Mouse (Mus musculus) T-helper 2 cell (primary cell): Measurements from ENCODE around the gene Cabp4.
"Not testable (repeated sequence)": the region's sequence is repeated elsewhere in the genome, so short reads cannot be mapped to it uniquely, and the experiment has no call there.

Source experiments
- in situ Hi-C: fragments of 300-600 bp; cut with MboI, MseI; formaldehyde crosslinking; loops from one replicate; pipeline ENCODE4 v1.15.1; 2025; ENCODE audit warnings: high pct_unique_total_duplicates

Gene Cabp4

DNA sequence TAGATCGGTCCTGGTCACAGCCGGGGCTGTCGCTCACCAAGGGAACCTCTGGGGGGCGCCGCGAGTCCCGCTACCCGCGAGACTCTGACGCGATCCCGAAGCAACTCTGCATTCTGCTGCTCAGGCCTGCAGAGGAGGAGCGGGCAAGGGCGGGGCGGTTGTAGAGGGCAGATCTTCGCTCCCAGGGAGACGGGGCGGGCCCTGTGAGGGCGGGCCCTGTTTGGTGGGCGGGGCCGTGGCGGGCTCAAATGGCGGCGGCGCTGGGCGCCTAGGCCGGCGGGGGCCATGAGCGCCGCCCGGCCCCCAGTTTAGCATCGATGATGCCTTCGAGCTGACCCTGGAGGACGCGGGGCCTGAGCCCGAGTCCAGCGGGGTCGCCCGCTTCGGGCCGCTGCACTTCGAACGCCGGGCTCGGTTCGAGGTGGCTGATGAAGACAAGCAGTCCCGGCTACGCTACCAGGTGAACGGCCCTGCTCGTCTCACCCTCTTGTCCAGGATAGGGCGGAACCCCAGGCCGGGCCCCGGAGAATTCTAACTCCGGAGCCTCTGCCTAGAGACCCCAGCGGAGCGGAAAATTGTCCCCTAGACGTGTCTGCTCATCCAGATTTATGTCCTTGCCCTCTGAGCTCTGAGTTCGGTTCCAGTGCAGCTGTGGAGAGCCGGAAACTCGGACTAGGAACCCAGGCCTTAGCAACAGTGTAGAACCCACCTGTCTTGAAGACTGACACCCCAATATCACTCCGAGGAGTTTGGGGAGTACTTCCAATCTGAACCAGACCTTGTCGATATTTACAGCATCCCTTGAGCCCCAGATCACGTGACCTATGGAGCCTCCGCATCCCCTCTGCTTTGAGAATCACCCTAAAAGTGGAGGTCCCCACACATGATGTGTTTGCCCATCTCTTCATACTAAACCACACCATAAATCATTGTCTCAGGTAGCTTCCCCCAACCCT is 17.8 kb downstream of the Cabp4 start, which contains the start of gene Aip:
TSS of gene Aip (minus strand) at position 118 of the 956 bp plus-strand sequence.
- in situ Hi-C loops = no loop called here

DNA sequence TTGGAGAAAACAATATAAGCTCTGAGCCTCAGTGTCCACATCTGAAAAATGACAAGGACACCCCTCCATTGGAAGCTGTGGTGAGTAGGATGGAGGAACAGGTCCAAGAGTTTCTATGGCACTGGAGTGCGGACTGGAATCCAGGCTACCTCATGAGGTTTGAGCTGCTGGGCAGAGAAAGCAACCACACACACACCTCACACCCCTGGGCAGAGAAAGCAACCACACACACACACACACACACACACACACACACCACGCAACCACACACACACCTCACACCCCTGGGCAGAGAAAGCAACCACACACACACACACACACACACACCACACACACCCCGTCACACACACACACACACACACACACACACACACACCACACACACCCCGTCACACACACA is 18.6 kb downstream of the Cabp4 start:
- in situ Hi-C loops = not testable (repeated sequence)

GRCm38 (mm10) chr19:4124432-4124831 is 19.4 kb downstream of the Cabp4 start:
- in situ Hi-C loops = no loop called here

DNA sequence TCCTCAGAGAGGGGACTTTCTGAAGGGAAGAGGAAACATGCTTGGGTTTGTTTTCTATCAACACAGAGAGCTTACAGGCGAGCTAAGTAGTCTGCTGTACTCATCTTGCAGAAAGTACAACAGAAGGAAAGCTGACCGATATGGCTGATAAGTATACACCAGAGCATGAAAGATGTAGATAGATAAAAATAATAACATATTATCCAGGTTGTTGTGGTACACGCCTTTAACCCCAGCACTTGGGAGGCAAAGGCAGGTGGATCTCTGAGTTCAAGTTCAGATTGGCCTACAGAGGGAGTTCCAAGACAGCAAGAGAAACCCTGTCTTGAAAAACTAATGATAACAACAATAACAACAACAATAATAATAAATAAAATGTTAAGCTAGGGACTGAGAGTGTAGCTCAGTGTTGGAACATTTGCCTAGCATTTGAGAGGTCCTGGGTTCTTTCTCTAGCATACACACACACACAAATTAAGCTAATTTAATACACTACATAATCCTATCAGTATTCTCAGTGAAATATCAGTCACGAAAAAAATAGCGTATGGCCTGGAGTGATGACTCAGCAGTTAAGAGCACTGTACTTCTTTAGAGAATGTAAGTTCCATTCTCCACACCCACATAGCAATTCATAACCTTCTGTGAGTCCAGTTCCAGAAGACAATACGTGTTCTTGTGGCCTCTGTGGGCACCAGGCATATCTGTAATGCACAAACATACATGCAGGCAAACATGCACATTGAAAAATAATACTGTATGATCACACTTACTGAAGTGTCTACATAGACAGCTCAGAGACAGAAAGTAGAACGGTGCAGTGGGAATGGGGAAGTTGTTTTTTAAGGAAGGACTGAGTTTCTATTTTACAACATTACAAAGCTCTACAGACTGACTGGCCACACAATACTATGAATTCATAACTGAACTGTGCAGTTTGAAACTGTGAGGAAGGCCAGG is 21.1 kb downstream of the Cabp4 start:
- in situ Hi-C loops = no loop called here

DNA sequence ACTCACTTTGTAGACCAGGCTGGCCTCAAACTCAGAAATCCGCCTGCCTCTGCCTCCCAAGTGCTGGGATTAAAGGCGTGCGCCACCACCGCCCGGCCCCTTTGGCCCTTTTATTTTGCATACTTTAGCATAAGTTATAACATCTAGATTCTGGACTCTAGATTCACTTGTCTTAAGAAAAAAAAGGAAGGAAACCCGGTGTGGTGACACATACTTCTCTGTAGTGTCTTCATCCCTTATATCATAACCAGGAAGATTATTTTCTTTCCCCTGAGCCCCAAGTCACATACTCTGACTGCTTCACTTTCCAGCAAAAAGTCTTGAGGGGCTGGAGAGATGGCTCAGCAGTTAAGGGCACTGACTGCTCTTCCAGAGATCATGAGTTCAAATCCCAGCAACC is 21.9 kb downstream of the Cabp4 start:
- in situ Hi-C loops = not testable (repeated sequence)

GRCm38 (mm10) chr19:4121097-4121805 is 22.6 kb downstream of the Cabp4 start:
- in situ Hi-C loops = no loop called here

- in situ Hi-C loops = no loop called here
Observed at GRCm38 (mm10) chr19:4120496-4120895, 23.3 kb downstream of the Cabp4 start.

DNA sequence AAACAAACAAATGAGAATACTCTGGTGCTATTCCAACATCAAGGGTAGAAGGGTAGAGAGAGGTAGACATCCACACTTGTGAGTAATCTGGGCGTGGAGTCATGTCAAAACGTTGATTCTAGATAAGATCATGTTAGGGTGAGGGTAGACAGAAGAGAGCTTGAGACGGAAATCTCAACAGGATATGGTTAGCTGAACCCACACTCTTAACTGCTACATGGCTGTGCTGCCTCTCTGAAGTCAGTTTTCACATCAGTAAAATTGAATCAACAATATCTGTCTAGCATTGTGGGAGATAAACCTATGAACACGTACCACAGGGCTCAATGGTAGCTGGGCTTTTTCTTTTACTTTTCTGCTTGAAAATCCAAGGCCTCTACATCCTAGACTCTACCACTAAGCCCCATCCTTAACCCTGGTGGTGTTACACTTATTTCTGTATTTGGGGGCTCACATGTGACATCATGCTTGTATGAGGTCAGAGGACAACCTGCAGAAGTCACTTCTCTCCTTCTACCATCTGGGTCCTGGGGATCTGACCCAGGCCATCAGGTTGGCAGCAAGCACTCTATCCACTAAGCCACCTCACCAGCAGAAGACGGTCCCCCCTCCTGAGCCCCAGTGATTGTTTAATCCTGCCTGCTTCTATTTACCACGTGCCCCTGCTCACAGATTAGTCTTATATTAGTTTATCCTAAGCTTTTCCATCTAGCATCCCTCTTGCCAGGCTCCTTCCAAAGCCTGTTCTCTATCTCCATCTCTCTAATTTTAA is 23.9 kb downstream of the Cabp4 start:
- in situ Hi-C loops = no loop called here

DNA sequence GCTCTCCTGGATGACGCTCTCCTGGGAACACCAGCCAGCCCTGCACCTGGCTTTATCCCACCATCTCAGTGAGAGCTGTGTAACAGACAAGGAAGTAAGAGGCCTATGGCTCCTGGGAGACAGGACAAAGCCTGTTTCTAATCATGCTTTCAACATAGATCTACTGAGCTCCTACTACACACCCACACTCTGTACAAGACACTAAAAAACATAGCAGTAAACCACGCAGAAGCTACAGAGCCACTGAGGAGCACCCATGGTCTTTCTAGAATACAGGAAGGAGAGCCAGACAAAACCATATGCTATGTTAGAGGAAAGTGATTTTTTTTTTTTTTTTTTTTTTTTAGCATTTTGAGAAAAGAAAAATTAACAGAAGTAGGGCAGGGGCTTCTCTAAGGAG is 25.5 kb downstream of the Cabp4 start:
- in situ Hi-C loops = no loop called here

DNA sequence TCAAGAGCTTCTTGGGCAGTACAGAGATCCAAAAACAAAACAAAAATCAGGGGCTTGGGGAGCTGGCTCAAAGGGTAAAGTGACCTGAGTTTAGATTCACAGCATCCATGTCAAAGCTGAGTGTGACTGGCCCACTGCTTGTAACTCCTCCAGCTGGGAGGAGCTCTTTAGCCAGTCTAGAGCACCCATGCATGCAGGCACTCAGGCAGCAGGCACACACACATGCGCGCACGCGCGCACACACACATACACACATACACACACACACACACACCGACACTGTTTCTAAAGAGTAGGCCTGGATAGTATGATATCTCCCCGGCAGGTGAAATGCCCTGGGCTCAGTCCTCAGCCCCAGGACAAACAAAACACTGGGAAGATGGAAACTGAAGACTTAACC is 26.8 kb downstream of the Cabp4 start:
- in situ Hi-C loops = no loop called here

DNA sequence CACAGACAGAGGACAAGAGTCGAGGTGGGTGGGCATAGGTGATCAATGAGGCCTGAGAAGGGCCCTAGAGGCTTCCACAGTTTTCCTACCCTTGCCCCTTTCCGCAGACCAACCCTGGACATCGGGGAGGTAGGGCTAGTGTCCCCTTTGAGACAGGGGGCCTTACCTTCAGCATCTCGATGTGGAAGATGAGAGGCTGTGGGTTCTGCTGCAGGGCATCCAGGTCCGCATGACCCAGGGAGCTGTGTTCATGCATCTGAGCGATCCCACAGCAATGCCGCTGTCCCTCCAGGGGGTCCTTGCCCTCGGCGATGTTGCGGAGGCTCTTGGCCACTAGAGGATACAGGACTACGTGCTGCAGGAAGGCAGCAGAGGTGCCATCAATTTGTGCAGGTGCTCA is 28.0 kb downstream of the Cabp4 start:
- in situ Hi-C loops = no loop called here

GRCm38 (mm10) chr19:4115144-4115543 is 28.7 kb downstream of the Cabp4 start:
- in situ Hi-C loops = no loop called here

GRCm38 (mm10) chr19:4114551-4114950 is 29.3 kb downstream of the Cabp4 start:
- in situ Hi-C loops = loop anchor here (5.0 kb wide), 1 partner anchor 48 kb away; the partner anchor contains the start of gene Rps6kb2

- in situ Hi-C loops = loop anchor here (5.0 kb wide), 1 partner anchor 48 kb away; the partner anchor contains the start of gene Rps6kb2
Observed at GRCm38 (mm10) chr19:4113806-4114230, 30.0 kb downstream of the Cabp4 start.

GRCm38 (mm10) chr19:4113186-4113805 is 30.5 kb downstream of the Cabp4 start:
- in situ Hi-C loops = loop anchor here (5.0 kb wide), 1 partner anchor 49 kb away; the partner anchor contains the start of gene Rps6kb2

DNA sequence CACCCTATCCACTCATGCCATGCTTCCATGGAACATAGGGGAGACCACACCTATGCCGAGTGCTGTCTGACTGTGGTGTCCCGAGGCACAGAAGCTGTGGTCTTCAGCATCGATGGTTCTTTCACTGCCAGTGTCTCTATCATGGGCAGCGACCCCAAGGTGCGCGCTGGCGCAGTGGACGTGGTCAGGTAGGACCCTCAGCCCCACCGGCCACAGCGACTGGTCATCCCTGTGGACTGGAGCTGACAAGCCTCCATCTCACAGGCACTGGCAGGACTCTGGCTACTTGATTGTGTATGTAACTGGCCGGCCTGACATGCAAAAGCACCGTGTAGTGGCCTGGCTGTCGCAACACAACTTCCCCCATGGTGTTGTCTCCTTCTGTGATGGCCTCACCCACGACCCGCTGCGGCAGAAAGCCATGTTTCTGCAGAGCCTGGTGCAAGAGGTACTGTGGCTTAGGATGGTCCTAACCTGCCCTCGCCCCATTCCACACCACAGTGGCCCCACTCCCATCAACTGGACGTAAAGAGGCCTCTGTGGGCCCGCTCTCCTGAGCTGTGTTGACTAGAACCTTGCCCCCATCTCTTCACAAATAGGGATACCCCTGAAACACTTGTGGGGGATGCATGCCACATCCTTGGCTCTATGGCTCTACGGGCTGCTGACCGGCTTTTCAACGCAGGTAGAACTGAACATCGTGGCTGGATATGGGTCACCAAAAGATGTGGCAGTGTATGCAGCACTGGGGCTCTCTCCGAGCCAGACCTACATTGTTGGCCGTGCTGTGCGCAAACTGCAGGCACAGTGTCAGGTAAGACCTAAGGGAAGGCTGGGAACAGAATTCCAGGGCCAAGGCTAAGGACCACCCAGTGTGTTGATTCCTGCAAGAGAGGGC is 31.5 kb downstream of the Cabp4 start:
- in situ Hi-C loops = loop anchor here (5.0 kb wide), 1 partner anchor 50 kb away; the partner anchor contains the start of gene Rps6kb2

DNA sequence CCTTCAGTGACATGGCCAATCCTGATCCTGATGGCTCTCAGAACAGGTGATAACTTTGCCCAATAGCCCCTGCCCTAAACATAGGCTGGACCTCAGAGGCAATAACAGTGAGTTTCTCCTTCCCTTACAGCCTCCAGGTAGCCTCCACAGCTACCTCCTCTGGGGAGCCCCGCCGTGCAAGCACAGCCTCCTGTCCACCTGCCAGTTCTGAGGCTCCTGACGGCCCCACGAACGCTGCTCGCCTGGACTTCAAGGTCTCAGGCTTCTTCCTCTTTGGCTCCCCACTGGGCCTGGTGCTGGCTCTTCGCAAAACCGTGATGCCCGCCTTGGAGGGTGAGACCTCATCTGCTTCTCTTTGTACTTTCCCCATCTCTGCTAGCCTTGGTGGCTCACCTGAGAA is 35.3 kb downstream of the Cabp4 start:
- in situ Hi-C loops = no loop called here

- in situ Hi-C loops = no loop called here
Observed at GRCm38 (mm10) chr19:4106654-4107053, 37.2 kb downstream of the Cabp4 start.

DNA sequence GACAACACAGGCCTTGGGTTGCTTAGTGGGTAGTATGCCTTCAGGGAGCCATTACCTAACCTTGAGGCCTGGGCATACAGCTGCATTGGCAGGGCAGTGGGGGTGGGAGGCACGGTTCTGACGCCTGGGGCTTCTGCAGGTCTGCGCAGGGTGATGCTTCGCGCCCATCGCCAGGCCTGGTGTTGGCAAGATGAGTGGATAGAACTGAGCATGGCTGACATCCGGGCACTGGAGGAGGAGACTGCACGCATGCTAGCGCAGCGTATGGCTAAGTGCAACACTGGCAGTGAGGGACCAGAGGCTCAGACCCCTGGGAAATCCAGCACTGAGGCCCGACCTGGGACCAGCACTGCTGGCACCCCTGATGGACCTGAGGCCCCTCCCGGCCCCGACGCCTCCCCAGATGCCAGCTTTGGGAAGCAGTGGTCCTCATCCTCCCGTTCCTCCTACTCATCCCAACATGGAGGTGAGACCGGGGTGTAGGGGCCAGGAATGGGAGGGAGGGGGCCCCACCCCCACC is 39.1 kb downstream of the Cabp4 start:
- in situ Hi-C loops = no loop called here
